Mouse (Mus musculus): ENCODE data around the gene Baiap2l1. TPM values are rescaled to one million over a fixed set of nuclear protein-coding genes. Genes with fewer than 3 reads are reported as not detected.
A peak's percentile ranks its signal among the peaks of the same experiment; 100 is the strongest.

The Baiap2l1 gene
- polyA plus RNA-seq, 2 experiments = 7.4 to 9.2 TPM

GRCm38 (mm10) chr5:144222811-144223502 lies 135.0 kb downstream of the Baiap2l1 start:
- Histone ChIP-seq H3K9ac (ENCODE audit: low read depth, low read length, severe bottlenecking) (peak overlapping the region; percentile 72), H3K4me2 (replicated peaks; ENCODE audit: low read depth, low read length, severe bottlenecking) (peak overlapping the region; percentile 85), H3K36me3 (ENCODE audit: control insufficient read depth, insufficient read depth, low read length) (peaks cover 5% of the 10 kb centered on the region; the same call in 1 of the 2 replicates), H3K4me3 (replicated peaks; ENCODE audit: low read length) (peak overlapping the region; percentile 71), H3K4me1 (ENCODE audit: control insufficient read depth, insufficient read depth, low read length) (peaks cover 9% of the 10 kb centered on the region), H3K9me3 (ENCODE audit: control insufficient read depth, low read length) (no peaks in the 10 kb centered on the region), H3K27me3 (ENCODE audit: control insufficient read depth, insufficient read depth, low read length) (no peaks in the 10 kb centered on the region), H3K27ac (replicated peaks; ENCODE audit: low read depth, low read length) (no peak overlapping the region)
- TF ChIP-seq POLR2A (IDR thresholded peaks at IDR 0.05; ENCODE audit: borderline replicate concordance, extremely low read depth, insufficient read depth, insufficient read length) = no peak
- WGBS = under 1% methylated on average over 25 of the region's 25 CpGs
- ATAC-seq (ENCODE audit: low FRiP score, low read depth) (peak; percentile 60), DNase-seq (ENCODE audit: low spot score) (peak; percentile 40)

GRCm38 (mm10) chr5:144221305-144221704 lies 136.6 kb downstream of the Baiap2l1 start:
- TF ChIP-seq POLR2A (IDR thresholded peaks at IDR 0.05; ENCODE audit: borderline replicate concordance, extremely low read depth, insufficient read depth, insufficient read length) = no peak
- ATAC-seq (ENCODE audit: low FRiP score, low read depth) (no peak), DNase-seq (ENCODE audit: low spot score) (no peak)
- Histone ChIP-seq H3K4me3 (replicated peaks; ENCODE audit: low read length) (no peak overlapping the region), H3K4me2 (replicated peaks; ENCODE audit: low read depth, low read length, severe bottlenecking) (no peak overlapping the region), H3K9me3 (ENCODE audit: control insufficient read depth, low read length) (no peaks in the 10 kb centered on the region), H3K27me3 (ENCODE audit: control insufficient read depth, insufficient read depth, low read length) (no peaks in the 10 kb centered on the region), H3K36me3 (ENCODE audit: control insufficient read depth, insufficient read depth, low read length) (peaks cover 12% of the 10 kb centered on the region; the same call in 1 of the 2 replicates), H3K4me1 (ENCODE audit: control insufficient read depth, insufficient read depth, low read length) (peaks cover 9% of the 10 kb centered on the region), H3K27ac (replicated peaks; ENCODE audit: low read depth, low read length) (no peak overlapping the region), H3K9ac (ENCODE audit: low read depth, low read length, severe bottlenecking) (no peak overlapping the region)
- 54% methylated on average over 4 of the region's 4 CpGs for WGBS

GRCm38 (mm10) chr5:144219936-144220335 lies 138.0 kb downstream of the Baiap2l1 start:
- Histone ChIP-seq H3K4me3 (replicated peaks; ENCODE audit: low read length) (no peak overlapping the region), H3K4me2 (replicated peaks; ENCODE audit: low read depth, low read length, severe bottlenecking) (no peak overlapping the region), H3K9me3 (ENCODE audit: control insufficient read depth, low read length) (no peaks in the 10 kb centered on the region), H3K36me3 (ENCODE audit: control insufficient read depth, insufficient read depth, low read length) (peaks cover 18% of the 10 kb centered on the region; the same call in 1 of the 2 replicates), H3K4me1 (ENCODE audit: control insufficient read depth, insufficient read depth, low read length) (peaks cover 9% of the 10 kb centered on the region), H3K9ac (ENCODE audit: low read depth, low read length, severe bottlenecking) (no peak overlapping the region), H3K27ac (replicated peaks; ENCODE audit: low read depth, low read length) (no peak overlapping the region), H3K27me3 (ENCODE audit: control insufficient read depth, insufficient read depth, low read length) (no peaks in the 10 kb centered on the region)
- TF ChIP-seq POLR2A (IDR thresholded peaks at IDR 0.05; ENCODE audit: borderline replicate concordance, extremely low read depth, insufficient read depth, insufficient read length) = no peak
- DNase-seq (ENCODE audit: low spot score) (no peak), ATAC-seq (ENCODE audit: low FRiP score, low read depth) (no peak)
- whole genome bisulfite sequencing = 93% methylated on average over 5 of the region's 5 CpGs

- Histone ChIP-seq H3K9me3 (ENCODE audit: control insufficient read depth, low read length) (no peaks in the 10 kb centered on the region), H3K36me3 (ENCODE audit: control insufficient read depth, insufficient read depth, low read length) (peaks cover 21% of the 10 kb centered on the region; the same call in 1 of the 2 replicates), H3K4me3 (replicated peaks; ENCODE audit: low read length) (no peak overlapping the region), H3K4me2 (replicated peaks; ENCODE audit: low read depth, low read length, severe bottlenecking) (no peak overlapping the region), H3K27ac (replicated peaks; ENCODE audit: low read depth, low read length) (no peak overlapping the region), H3K9ac (ENCODE audit: low read depth, low read length, severe bottlenecking) (no peak overlapping the region), H3K27me3 (ENCODE audit: control insufficient read depth, insufficient read depth, low read length) (no peaks in the 10 kb centered on the region), H3K4me1 (ENCODE audit: control insufficient read depth, insufficient read depth, low read length) (peaks cover 7% of the 10 kb centered on the region)
- WGBS = 70% methylated on average over 12 of the region's 12 CpGs
- TF ChIP-seq POLR2A (IDR thresholded peaks at IDR 0.05; ENCODE audit: borderline replicate concordance, extremely low read depth, insufficient read depth, insufficient read length) = no peak
- no peak for ATAC-seq (ENCODE audit: low FRiP score, low read depth)
- DNase-seq (ENCODE audit: low spot score) = no peak
Observed at GRCm38 (mm10) chr5:144219306-144219705, 138.6 kb downstream of the Baiap2l1 start.

- H3K9me3 ChIP-seq (ENCODE audit: control insufficient read depth, low read length) = no peaks in the 10 kb centered on the region
- ATAC-seq (ENCODE audit: low FRiP score, low read depth) (no peak), DNase-seq (ENCODE audit: low spot score) (no peak)
- no peaks in the 10 kb centered on the region for H3K27me3 ChIP-seq (ENCODE audit: control insufficient read depth, insufficient read depth, low read length)
- no peak overlapping the region for H3K27ac ChIP-seq (replicated peaks; ENCODE audit: low read depth, low read length)
- H3K36me3 ChIP-seq (ENCODE audit: control insufficient read depth, insufficient read depth, low read length) = peaks cover 28% of the 10 kb centered on the region; the same call in 1 of the 2 replicates
- H3K4me3 ChIP-seq (replicated peaks; ENCODE audit: low read length) = no peak overlapping the region
- no peak overlapping the region for H3K4me2 ChIP-seq (replicated peaks; ENCODE audit: low read depth, low read length, severe bottlenecking)
- WGBS = 86% methylated on average over 7 of the region's 7 CpGs
- H3K9ac ChIP-seq (ENCODE audit: low read depth, low read length, severe bottlenecking) = no peak overlapping the region
- H3K4me1 ChIP-seq (ENCODE audit: control insufficient read depth, insufficient read depth, low read length) = peaks cover 6% of the 10 kb centered on the region
- no peak for TF ChIP-seq POLR2A (IDR thresholded peaks at IDR 0.05; ENCODE audit: borderline replicate concordance, extremely low read depth, insufficient read depth, insufficient read length)
Observed at GRCm38 (mm10) chr5:144218061-144218460, 139.9 kb downstream of the Baiap2l1 start.

Data from limb, embryonic 14.5 days (tissue).